Mouse (Mus musculus): ENCODE measurements around the gene Dync1i1.
"Not testable (repeated sequence)": the region's sequence is repeated elsewhere in the genome, so short reads cannot be mapped to it uniquely, and the experiment has no call there.

The Dync1i1 gene

DNA sequence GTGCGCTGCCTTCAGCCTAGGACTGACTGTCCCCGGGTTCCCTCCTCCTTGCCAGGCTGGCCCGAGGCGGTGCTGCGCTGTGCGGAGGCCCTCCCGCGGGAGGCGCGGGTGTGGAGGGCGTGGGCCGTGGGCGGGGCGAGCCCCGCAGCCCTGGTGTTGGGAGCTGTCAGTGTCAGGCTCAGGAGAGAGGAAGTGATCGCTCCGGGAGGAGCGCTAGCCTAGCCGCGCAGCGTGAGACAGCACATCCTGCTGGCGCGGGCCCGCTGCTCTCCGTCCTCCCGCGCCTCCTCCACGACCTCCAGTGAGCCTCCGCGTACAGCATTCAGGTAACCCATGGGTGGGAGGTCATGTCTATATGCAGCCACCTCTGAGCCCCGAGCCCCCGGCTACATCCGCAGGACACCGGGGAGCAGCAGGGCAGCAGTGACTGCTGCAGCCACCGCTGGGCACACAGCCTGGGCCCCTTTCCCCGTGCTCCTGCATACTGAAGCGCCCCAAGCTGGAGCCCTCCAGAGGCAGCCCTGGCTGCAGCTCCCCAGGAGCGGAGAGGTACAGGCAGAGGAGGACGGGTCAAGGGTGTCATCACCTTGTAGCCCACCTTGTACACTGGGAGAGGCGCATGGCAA, at the start of gene Dync1i1:
Dync1i1 (plus strand) TSS at position 29 of the 626 bp plus-strand sequence.
- no peak for DNase-seq (ENCODE audit: low read depth)

GRCm38 (mm10) chr6:5679738-5680137, 45.7 kb upstream of the Dync1i1 start:
- DNase-seq (ENCODE audit: low read depth), result no peak

- DNase-seq (ENCODE audit: low read depth), result no peak
These were observed 23.6 kb upstream of the Dync1i1 start for GRCm38 (mm10) chr6:5701826-5702225.

GRCm38 (mm10) chr6:5707894-5708293, 17.5 kb upstream of the Dync1i1 start:
- not testable (repeated sequence) for DNase-seq (ENCODE audit: low read depth)

GRCm38 (mm10) chr6:5710063-5710605, 15.3 kb upstream of the Dync1i1 start:
- DNase-seq (ENCODE audit: low read depth), result no peak

DNA sequence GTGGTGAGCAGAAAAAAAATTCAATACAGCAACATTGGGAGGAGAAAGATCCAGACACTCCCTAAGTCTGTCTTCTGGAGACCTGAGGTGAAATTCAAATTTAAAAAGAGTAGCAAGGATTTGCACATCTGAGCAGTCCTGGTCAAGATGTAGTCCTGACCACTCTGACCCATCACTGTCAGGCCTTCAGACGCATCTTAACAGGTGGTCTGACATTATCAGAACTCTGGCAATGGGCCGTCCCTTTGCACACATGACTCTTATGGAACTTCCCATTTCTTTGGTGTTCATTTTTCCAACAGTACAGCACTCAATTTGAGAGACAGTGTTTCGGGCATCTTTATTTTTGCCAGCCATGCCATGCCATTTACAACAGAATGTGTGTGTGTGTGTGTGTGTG, 12.8 kb upstream of the Dync1i1 start:
- no peak for DNase-seq (ENCODE audit: low read depth)

GRCm38 (mm10) chr6:5715101-5715618, 10.3 kb upstream of the Dync1i1 start:
- no peak for DNase-seq (ENCODE audit: low read depth)

DNA sequence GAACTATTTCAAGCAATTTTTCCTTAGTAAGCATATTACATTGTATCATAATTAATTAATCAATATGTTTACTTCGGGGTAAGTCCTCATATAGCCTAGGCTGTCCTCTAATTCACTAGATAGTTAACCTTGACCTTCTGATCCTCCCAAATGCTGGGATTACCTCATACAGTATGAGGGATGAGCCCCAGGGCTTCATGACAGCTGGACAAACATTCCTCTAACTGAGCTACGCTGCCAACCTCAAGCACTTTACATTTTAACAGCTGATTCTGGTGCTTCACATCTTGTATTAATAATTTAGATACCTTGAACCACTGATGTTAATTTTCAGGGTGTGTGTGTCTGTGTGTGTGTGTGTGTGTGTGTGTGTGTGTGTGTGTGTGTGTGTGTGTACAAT, 6.5 kb upstream of the Dync1i1 start:
- no peak for DNase-seq (ENCODE audit: low read depth)

- not testable (repeated sequence) for DNase-seq (ENCODE audit: low read depth)
These were observed 4.7 kb upstream of the Dync1i1 start for GRCm38 (mm10) chr6:5720716-5721115.

- no peak for DNase-seq (ENCODE audit: low read depth)
These were observed 1.5 kb upstream of the Dync1i1 start for GRCm38 (mm10) chr6:5723986-5724385.

DNA sequence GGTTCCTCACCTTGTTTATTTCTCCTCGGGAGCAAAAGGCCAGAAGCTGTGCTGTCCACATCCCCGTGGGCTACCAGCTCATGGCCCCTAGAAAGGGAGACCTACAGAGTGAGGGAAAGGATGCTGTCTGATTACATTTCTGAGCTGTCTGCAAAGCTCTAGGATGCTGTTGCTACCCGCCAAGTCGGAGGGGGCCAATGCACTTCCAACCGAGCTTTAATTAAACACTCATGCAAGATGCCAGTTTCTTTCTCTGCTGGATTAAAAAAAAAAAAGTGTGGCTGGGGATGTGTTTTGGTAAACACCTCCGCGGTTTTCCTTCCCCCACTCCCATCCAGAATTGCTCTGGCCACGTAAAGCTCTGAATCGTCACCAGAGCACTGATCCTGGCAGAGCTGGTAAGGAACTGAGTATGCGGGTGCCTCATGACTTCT, 815 bp downstream of the Dync1i1 start:
- DNase-seq (ENCODE audit: low read depth), result no peak

DNA sequence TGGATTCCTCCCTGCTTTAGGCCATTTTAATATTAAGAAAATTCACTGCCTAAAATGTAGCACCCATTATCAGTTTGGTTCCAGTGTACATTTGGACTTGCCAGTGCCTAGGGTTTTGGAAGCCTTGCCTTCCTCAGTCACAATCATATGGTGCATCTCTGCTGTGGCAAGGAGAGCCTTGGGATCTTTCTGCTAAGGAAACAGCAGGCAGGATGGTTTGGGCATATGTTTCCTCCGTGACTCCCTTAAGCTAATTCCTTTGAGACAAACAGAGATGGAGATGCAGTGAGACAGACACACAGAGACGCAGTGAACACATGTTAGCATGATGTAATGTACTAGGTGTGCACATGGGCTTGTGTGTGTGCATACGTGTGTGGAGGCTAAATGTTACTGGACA, 7.8 kb downstream of the Dync1i1 start:
- no peak for DNase-seq (ENCODE audit: low read depth)

- DNase-seq (ENCODE audit: low read depth), result no peak
These were observed 9.0 kb downstream of the Dync1i1 start for GRCm38 (mm10) chr6:5734398-5734797.

GRCm38 (mm10) chr6:5734862-5735261, 9.4 kb downstream of the Dync1i1 start:
- DNase-seq (ENCODE audit: low read depth), result no peak

DNA sequence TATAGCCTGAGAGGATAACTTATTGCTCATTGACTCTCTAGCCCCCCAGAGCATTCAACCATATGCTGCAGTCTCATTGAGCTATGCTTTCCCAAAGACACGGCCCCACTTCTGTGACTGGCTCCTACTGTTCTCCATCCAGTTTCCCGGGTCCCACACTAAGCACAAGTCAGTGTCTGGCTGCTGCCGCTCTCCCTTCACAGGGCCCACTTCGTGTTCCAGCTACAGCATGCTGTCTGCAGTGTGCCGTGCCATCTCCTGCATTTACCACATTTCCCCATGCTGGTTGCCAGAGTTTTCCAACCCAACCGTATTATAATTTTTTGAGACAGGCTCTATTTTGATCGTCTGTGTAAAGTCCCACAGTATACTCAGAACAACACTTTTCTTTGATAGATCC, 14.3 kb downstream of the Dync1i1 start:
- DNase-seq (ENCODE audit: low read depth), result no peak

DNA sequence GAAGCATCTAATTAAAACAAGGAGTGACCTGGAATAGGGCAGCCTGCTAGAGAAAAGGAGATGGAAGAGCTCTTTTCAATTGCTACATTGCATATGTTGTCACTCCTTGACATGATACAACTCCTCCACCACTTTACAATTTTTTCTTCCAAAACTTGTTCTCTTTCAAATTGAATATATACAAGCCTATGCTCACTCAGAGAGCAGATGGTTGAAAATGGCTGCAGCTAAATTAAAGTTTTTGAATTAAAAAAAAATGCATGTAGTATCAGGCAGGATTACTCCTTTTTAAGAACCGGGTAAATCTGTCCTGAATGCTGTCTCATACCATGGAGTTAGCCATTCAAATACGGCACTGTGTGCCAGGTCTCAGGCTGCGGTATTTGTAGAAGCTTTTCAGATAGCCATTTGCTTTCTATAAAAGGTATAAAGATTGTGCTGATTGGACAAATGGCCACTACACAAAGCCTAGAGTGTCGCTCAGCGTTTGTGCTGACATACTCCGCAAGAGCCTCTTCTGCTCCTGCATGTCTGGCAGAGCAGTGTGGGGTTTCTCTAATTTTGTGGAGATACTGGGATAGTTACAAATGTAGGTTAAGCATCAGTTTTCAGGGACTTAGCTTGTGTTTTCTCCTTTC, 16.1 kb downstream of the Dync1i1 start:
- DNase-seq (ENCODE audit: low read depth), result no peak

DNA sequence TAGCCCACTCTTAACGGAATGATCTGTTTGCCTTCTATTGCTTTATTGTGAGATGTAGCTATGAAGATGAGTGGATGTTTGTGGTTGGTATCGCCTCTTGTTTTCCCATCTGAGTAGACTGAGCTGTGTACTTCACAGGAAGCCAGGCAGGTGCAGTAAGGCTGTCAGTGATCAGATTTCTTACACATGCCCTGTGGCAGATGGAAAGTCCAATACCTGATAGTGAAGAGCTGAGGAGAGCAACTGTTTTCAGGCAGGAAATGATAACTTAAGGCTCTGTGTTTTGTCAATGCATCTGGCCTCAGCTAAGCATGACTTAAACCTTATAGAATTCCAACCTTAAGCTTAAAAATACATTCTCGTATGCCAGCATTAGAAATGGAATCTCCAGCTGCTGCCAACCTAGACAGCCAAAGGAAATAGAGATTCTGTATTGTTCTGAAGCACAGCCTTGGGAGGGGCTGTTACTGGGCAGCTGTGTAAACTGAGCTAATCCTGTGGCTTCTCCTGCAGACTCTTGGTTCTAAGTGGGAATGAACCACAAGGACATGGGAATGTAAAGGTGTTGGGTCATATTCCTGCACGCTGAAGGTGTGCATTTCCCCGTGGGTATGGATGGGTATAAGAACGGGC, 24.8 kb downstream of the Dync1i1 start:
- DNase-seq (ENCODE audit: low read depth), result no peak

- no peak for DNase-seq (ENCODE audit: low read depth)
These were observed 26.7 kb downstream of the Dync1i1 start for GRCm38 (mm10) chr6:5752128-5752527.

GRCm38 (mm10) chr6:5752617-5753016, 27.2 kb downstream of the Dync1i1 start:
- DNase-seq (ENCODE audit: low read depth), result no peak

DNA sequence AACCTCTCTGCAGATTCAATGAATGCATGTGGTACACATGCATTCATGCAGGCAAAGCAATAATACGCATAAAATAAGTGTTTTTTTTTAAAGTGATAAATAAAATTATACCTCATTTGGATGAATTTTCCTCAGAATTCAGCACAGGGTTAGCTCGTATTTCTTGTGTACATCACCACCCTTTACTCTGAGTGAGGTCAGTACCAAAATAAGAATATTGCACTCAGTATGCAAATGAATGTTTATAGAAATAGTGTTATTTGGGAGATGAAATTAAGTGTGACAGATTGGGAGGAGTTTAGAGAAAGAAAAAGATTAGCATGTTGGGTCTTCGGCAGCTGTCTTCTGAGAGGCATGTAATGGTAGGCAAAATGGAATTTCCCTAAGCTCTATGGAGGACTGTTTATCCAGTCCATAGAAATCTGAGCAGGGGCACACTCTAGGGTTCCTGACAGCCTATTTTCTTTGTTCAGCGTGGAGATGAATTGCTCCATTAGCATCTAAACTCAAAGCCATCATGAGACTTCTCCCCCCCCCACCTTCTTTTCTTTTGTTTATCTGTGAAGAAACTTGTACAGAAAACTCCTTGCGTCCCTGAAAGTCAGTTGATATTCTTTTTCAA, 31.2 kb downstream of the Dync1i1 start:
- no peak for DNase-seq (ENCODE audit: low read depth)

DNA sequence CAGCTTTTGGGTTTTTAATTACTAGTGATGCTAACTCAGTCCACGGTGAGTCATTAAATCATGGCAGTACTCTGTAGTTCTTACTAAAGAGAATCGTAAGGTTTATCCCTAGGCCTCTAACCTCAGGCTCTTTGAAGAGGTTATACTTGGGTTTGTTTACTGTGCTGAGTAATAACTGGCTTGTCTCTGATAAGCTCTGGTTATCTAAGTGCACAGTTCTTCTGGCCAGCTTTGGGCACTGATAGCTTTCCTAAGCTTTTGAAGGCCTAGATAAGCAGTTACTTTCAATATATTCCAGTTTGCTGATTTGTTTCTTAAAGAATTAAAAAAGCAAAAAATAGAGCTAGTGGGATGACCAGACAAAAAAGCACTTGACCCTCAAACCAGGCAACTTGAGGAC, 37.5 kb downstream of the Dync1i1 start:
- DNase-seq (ENCODE audit: low read depth), result no peak

- DNase-seq (ENCODE audit: low read depth), result no peak
These were observed 43.1 kb downstream of the Dync1i1 start for GRCm38 (mm10) chr6:5768576-5768975.

DNA sequence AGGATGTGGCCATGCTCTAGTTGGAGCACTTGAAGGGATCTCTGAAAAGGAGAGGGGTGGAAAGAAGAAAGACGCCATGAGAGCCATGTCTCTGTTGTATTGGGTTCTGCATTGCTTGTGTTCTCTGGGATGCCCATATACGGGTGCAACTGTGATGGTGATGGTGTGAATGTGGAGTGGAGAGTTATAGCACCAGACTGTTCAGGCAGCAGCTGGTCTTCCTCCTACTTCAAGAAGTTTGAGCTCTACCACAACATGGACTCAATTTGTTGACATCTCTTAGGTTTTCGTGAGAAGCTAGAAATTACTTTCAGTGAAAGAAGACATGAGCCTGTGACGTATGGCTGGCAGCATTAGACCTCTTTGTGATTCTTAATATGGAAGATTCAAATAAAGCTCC, 44.8 kb downstream of the Dync1i1 start:
- DNase-seq (ENCODE audit: low read depth), result no peak

Data from 416B (cell line).